Mouse (Mus musculus): Measurements from ENCODE around the gene Pla2g15.

GRCm38 (mm10) chr8:106140191-106140590 lies 10.0 kb upstream of the Pla2g15 start:
- no peak for TF ChIP-seq CTCF (conservative IDR thresholded peaks at IDR 0.05; ENCODE audit: insufficient read depth, insufficient read length, low read depth, low read length)
- TF ChIP-seq POLR2A (IDR thresholded peaks at IDR 0.05; ENCODE audit: low read depth, low read length), result no peak
